Mouse (Mus musculus): ENCODE data around the gene Tmprss9.

- TF ChIP-seq CTCF (IDR thresholded peaks at IDR 0.05; ENCODE audit: insufficient read depth, low read depth, low read length) (no peak), POLR2A (IDR thresholded peaks at IDR 0.05; ENCODE audit: insufficient read depth, low read depth, low read length) (no peak)
Measured at GRCm38 (mm10) chr10:80874035-80874434, 2.4 kb downstream of the Tmprss9 start.
